Comparison of ENCODE assay signal across 8 mouse cellular contexts in genomic region chr16:32878972-32879926, GRCm38 (mm10). TPM values are rescaled to one million over a fixed set of nuclear protein-coding genes. Genes with fewer than 3 reads are reported as not detected.
A peak's percentile ranks its signal among the peaks of the same experiment; 100 is the strongest.
DNase-seq lines count a peak whose midpoint lies in the region; ATAC-seq and TF ChIP-seq lines count a peak whose summit lies in the region.

No protein-coding gene starts in this region.

- H3K9ac ChIP-seq in ES-E14 (ENCODE audit: insufficient read depth, low read depth, low read length, poor library complexity, severe bottlenecking) = peak overlapping the region; percentile 42; the same call in 1 of the 2 replicates
- H3K9ac ChIP-seq in heart, embryonic 16.5 days (ENCODE audit: low read length) = peak overlapping the region; percentile 93
- no peak overlapping the region; the same call in 1 of the 2 replicates for H3K9ac ChIP-seq in midbrain, embryonic 11.5 days (ENCODE audit: low read length)

- H3K4me2 ChIP-seq in heart, embryonic 16.5 days (ENCODE audit: low read depth, low read length) = peak overlapping the region; percentile 83
- H3K4me2 ChIP-seq in midbrain, embryonic 11.5 days = peak overlapping the region; percentile 80

- peaks cover 0 to 5% of the 10 kb centered on the region in 2 experiments; a peak in 2 of 4 replicates for H3K4me1 ChIP-seq in ES-E14 (ENCODE audit: control insufficient read depth in 2 of 2, insufficient read depth in 2 of 2, low read length in 2 of 2, poor library complexity in 1 of 2)
- peaks cover 27% of the 10 kb centered on the region for H3K4me1 ChIP-seq in heart, embryonic 16.5 days (ENCODE audit: control insufficient read depth, insufficient read depth, low read length)
- H3K4me1 ChIP-seq in midbrain, embryonic 11.5 days (ENCODE audit: control insufficient read depth, insufficient read depth, low read length) = peaks cover 6% of the 10 kb centered on the region

- no peak for ATAC-seq in heart, embryonic 16.5 days (replicated peaks; ENCODE audit: extremely low read depth, insufficient read depth, low FRiP score)
- ATAC-seq in midbrain, embryonic 11.5 days (ENCODE audit: low FRiP score) = no peak

- peak; percentile 15 for DNase-seq in embryo, embryonic 10.5 days (ENCODE audit: low spot score)
- no peak for DNase-seq in embryo, embryonic 11 days
- no peak for DNase-seq in ES-E14 (ENCODE audit: low read depth, low spot score)
- DNase-seq in midbrain, embryonic 11.5 days (ENCODE audit: low spot score, missing footprints) = peak; percentile 89
- no peak for DNase-seq in spleen, adult 12 weeks (ENCODE audit: low spot score)
- DNase-seq in ovary, adult 18-20 months (ENCODE audit: low spot score) = no peak
- no peak for DNase-seq in cerebellum, adult 18-20 months

- peak overlapping the region; percentile 23 to 84; a peak in 2 of 4 replicates for H3K4me3 ChIP-seq in ES-E14 (ENCODE audit: insufficient read depth in 1 of 2, low read depth in 1 of 2, low read length in 2 of 2, poor library complexity in 1 of 2, severe bottlenecking in 1 of 2)
- peak overlapping the region; percentile 98 for H3K4me3 ChIP-seq in heart, embryonic 16.5 days (ENCODE audit: low read length)
- H3K4me3 ChIP-seq in midbrain, embryonic 11.5 days (ENCODE audit: low read depth, low read length) = peak overlapping the region; percentile 92

- in situ Hi-C loops in ES-E14 (cut with MboI; ENCODE audit: low sequenced_read_pairs in 2 of 2, unreplicated experiment in 2 of 2) = no loop called here

- no peaks in the 10 kb centered on the region for H3K9me3 ChIP-seq in ES-E14 (ENCODE audit: control insufficient read depth, insufficient read depth, low read depth, low read length)
- H3K9me3 ChIP-seq in heart, embryonic 16.5 days (replicated peaks; ENCODE audit: control insufficient read depth, low read length) = no peaks in the 10 kb centered on the region
- no peaks in the 10 kb centered on the region for H3K9me3 ChIP-seq in midbrain, embryonic 11.5 days (ENCODE audit: control insufficient read depth, low read length)

- WGBS in heart, embryonic 16.5 days = 75% methylated on average over 14 of the region's 14 CpGs
- 86% methylated on average over 14 of the region's 14 CpGs for WGBS in midbrain, embryonic 11.5 days

- H3K27ac ChIP-seq in ES-E14 (ENCODE audit: insufficient read depth, low read depth, low read length, poor library complexity, severe bottlenecking) = no peak overlapping the region
- no peak overlapping the region; the same call in 1 of the 2 replicates for H3K27ac ChIP-seq in heart, embryonic 16.5 days (ENCODE audit: low read length)
- H3K27ac ChIP-seq in midbrain, embryonic 11.5 days (ENCODE audit: low read depth, low read length) = no peak overlapping the region

- H3K36me3 ChIP-seq in ES-E14 (ENCODE audit: control insufficient read depth, insufficient read depth, low read length, poor library complexity, severe bottlenecking) = no peaks in the 10 kb centered on the region
- H3K36me3 ChIP-seq in heart, embryonic 16.5 days (ENCODE audit: control insufficient read depth, insufficient read depth) = peaks cover 2% of the 10 kb centered on the region; the same call in 1 of the 2 replicates
- H3K36me3 ChIP-seq in midbrain, embryonic 11.5 days (ENCODE audit: control insufficient read depth, insufficient read depth, low read length) = no peaks in the 10 kb centered on the region

- no peaks in the 10 kb centered on the region for H3K27me3 ChIP-seq in heart, embryonic 16.5 days (ENCODE audit: control insufficient read depth, insufficient read depth, low read length)
- H3K27me3 ChIP-seq in midbrain, embryonic 11.5 days (ENCODE audit: control insufficient read depth, insufficient read depth, low read length) = no peaks in the 10 kb centered on the region; the same call in 1 of the 2 replicates

TF ChIP-seq in ES-E14, 5 proteins besides CTCF, POLR2A, EP300 and RAD21:
- TF ChIP-seq HCFC1 (IDR thresholded peaks at IDR 0.05; ENCODE audit: borderline replicate concordance, insufficient read depth, low read length) (no peak), ZNF384 (IDR thresholded peaks at IDR 0.05; ENCODE audit: low read depth, low read length) (no peak), CHD2 (IDR thresholded peaks at IDR 0.05; ENCODE audit: low read depth, low read length) (no peak), ZC3H11A (IDR thresholded peaks at IDR 0.05; ENCODE audit: borderline replicate concordance, low read depth, low read length) (no peak)

RNA-seq across cellular contexts. Expression of gene Rubcn, which starts 1.7 kb away (rescaled TPM):
- 18.6 and 19.4 TPM in 2 replicates for total RNA-seq in ES-E14 (2012; rRNA removed)
- polyA plus RNA-seq in heart, embryonic 16.5 days (2015; fragmentation: Nextera tagmentation; extraction: Ambion mirVana) = 32.7 and 33.2 TPM in 2 replicates
- 13.2 and 14.3 TPM in 2 replicates for polyA plus RNA-seq in midbrain, embryonic 11.5 days (2014; fragmentation: Nextera tagmentation; extraction: Ambion mirVana)

RNA-seq across cellular contexts. Expression of gene Fyttd1, which starts 1.9 kb away (rescaled TPM):
- 93.2 and 106 TPM in 2 replicates for total RNA-seq in ES-E14 (2012; rRNA removed)
- 116 and 119 TPM in 2 replicates for polyA plus RNA-seq in heart, embryonic 16.5 days (2015; fragmentation: Nextera tagmentation; extraction: Ambion mirVana)
- polyA plus RNA-seq in midbrain, embryonic 11.5 days (2014; fragmentation: Nextera tagmentation; extraction: Ambion mirVana) = 130 and 137 TPM in 2 replicates

RNA-seq across cellular contexts. Expression of gene Lrch3, which starts 34.7 kb away (rescaled TPM):
- total RNA-seq in ES-E14 (2012; rRNA removed) = 11.0 and 15.8 TPM in 2 replicates
- 15.0 and 16.8 TPM in 2 replicates for polyA plus RNA-seq in heart, embryonic 16.5 days (2015; fragmentation: Nextera tagmentation; extraction: Ambion mirVana)
- polyA plus RNA-seq in midbrain, embryonic 11.5 days (2014; fragmentation: Nextera tagmentation; extraction: Ambion mirVana) = 33.7 and 37.9 TPM in 2 replicates

Comparison
In these comparisons a context has a peak if more than half of its experiments do, and no peak if none do; other contexts are left out.
1. DNase-seq: peak in embryo, embryonic 10.5 days (single experiment) and midbrain, embryonic 11.5 days (single experiment); none in embryo, embryonic 11 days (single experiment), ES-E14 (single experiment), spleen, adult 12 weeks (single experiment), ovary, adult 18-20 months (single experiment) and cerebellum, adult 18-20 months (0 of 2).
2. Peak in every context shown above with its lines, with median percentiles within 50 percentile points of each other: H3K4me3 ChIP-seq.